Mouse (Mus musculus): ENCODE data around the gene Fam71d. TPM values are rescaled to one million over a fixed set of nuclear protein-coding genes. Genes with fewer than 3 reads are reported as not detected.

The Fam71d gene
- polyA plus RNA-seq, 1 experiment from 2014 or later: not detected

DNA sequence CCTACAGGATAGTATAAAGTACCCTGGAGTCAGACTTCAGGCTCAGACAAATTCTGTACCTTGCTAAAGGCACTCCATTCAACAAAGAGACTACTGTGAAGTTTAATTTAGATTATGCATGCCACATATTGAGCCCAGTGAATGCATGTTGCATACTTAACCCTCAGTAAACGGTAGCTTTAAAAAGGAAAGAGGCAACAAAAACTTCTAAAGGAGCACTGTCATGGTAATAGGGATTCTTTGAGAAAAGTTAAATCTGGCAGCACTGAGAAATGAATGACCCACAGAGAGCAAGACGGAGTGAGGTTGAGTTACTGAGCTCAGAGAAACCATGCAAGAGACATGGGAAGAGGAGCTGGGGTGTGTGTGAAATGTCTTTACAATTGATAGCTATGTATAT, 86.6 kb downstream of the Fam71d start:
- Histone ChIP-seq H3K4me3 (ENCODE audit: low read depth, low read length) (no peak overlapping the region), H3K4me1 (replicated peaks; ENCODE audit: control insufficient read depth, insufficient read depth) (no peaks in the 10 kb centered on the region; the same call in 1 of the 2 replicates), H3K9me3 (ENCODE audit: control insufficient read depth, low read length) (no peaks in the 10 kb centered on the region), H3K27ac (replicated peaks) (no peak overlapping the region), H3K4me2 (replicated peaks; ENCODE audit: low read depth) (no peak overlapping the region), H3K27me3 (ENCODE audit: control insufficient read depth, insufficient read depth, low read length) (no peaks in the 10 kb centered on the region), H3K9ac (ENCODE audit: low read length) (no peak overlapping the region), H3K36me3 (ENCODE audit: control insufficient read depth, insufficient read depth, low read length) (no peaks in the 10 kb centered on the region)
- ATAC-seq (ENCODE audit: low FRiP score, low TSS enrichment): no peak
- 37% methylated on average over 2 of the region's 2 CpGs for WGBS
- no peak for DNase-seq (ENCODE audit: low spot score)
- no peak for TF ChIP-seq CTCF (IDR thresholded peaks at IDR 0.05; ENCODE audit: low read depth)
- TF ChIP-seq EP300 (optimal IDR thresholded peaks at IDR 0.05): no peak

DNA sequence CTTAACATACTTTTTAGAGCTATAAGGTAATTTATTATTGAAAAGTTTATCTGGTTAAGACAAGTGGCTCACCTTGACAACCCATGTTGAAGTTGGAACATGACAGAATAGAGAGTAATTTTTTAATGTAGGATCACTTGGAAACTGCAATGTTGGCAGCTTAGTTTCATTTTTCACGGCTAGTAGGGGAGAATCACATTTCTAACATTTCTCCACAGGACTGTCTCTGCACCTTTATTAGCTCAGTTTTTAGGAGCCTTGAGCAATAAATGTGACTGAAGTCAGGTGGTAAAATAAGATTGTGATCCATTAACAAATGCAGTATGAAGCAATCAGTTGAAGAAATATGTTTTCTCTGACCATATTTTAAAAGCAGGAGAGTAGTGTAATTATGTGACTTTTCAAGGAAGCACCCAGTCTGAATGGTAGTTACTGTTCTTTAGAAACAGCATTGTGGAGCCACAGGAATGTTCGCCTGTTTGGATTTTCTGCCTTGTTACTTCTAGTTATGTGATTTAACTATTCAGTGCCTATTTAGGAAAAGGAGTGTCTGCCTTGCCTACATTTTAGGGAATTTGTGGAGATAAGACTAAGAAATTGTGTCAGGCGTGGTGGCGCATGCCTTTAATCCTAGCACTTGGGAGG, 87.2 kb downstream of the Fam71d start:
- Histone ChIP-seq H3K9ac (ENCODE audit: low read length) (no peak overlapping the region), H3K4me3 (ENCODE audit: low read depth, low read length) (no peak overlapping the region), H3K9me3 (ENCODE audit: control insufficient read depth, low read length) (no peaks in the 10 kb centered on the region), H3K4me1 (replicated peaks; ENCODE audit: control insufficient read depth, insufficient read depth) (no peaks in the 10 kb centered on the region; the same call in 1 of the 2 replicates), H3K27me3 (ENCODE audit: control insufficient read depth, insufficient read depth, low read length) (no peaks in the 10 kb centered on the region), H3K36me3 (ENCODE audit: control insufficient read depth, insufficient read depth, low read length) (no peaks in the 10 kb centered on the region), H3K4me2 (replicated peaks; ENCODE audit: low read depth) (no peak overlapping the region), H3K27ac (replicated peaks) (no peak overlapping the region)
- no peak for TF ChIP-seq EP300 (optimal IDR thresholded peaks at IDR 0.05)
- no peak for TF ChIP-seq CTCF (IDR thresholded peaks at IDR 0.05; ENCODE audit: low read depth)
- ATAC-seq (ENCODE audit: low FRiP score, low TSS enrichment) (no peak), DNase-seq (ENCODE audit: low spot score) (no peak)
- WGBS: 64% methylated on average over 4 of the region's 4 CpGs

Other genes starting within 250 kb of the Fam71d start
- gene Mpp5, start 57.4 kb downstream of the Fam71d start, polyA plus RNA-seq (2015; fragmentation: Nextera tagmentation; extraction: Ambion mirVana): 10.0 and 12.9 TPM in 2 replicates
- 72.1 and 76.5 TPM in 2 replicates for gene Atp6v1d, start 170.1 kb downstream of the Fam71d start, polyA plus RNA-seq (2015; fragmentation: Nextera tagmentation; extraction: Ambion mirVana)
- 132 and 145 TPM in 2 replicates for gene Eif2s1, start 170.3 kb downstream of the Fam71d start, polyA plus RNA-seq (2015; fragmentation: Nextera tagmentation; extraction: Ambion mirVana)
- 42.6 and 50.2 TPM in 2 replicates for gene Plek2, start 215.4 kb downstream of the Fam71d start, polyA plus RNA-seq (2015; fragmentation: Nextera tagmentation; extraction: Ambion mirVana)